Mouse (Mus musculus) intestine, embryonic 14.5 days (tissue): ENCODE measurements at regions not wholly inside any gene's neighbourhood (a gene's known extent, or its start where the extent isn't known, plus 50 kb on each side); places are given as distances from the start of the nearest gene placed in this dataset.

Experiments
- ATAC-seq: fragments of 200-750 bp; cut with Nextera tagmentation; replicated peaks from 2 replicates; pipeline ENCODE4 v1.8.0; 2017; ENCODE audit warnings: low read depth, moderate number of reproducible peaks, moderate TSS enrichment, moderate library complexity; ENCODE audit not compliant: low FRiP score, low TSS enrichment
- DNase-seq: peaks from one replicate; pipeline ENCODE4 v3.0.0-alpha.2; 2018; ENCODE audit warnings: low spot score
- H3K27ac ChIP-seq: fragments of 300-500 bp; sonication (generic); 2 replicates; pipeline ENCODE4 v1.5.1; 2014; ENCODE audit warnings: low read depth, mild to moderate bottlenecking, control low read depth
- H3K27me3 ChIP-seq: fragments of 300-500 bp; sonication (generic); replicated peaks from 2 replicates; pipeline ENCODE4 v1.6.1; 2014; ENCODE audit warnings: low read length, control low read depth; ENCODE audit not compliant: control insufficient read depth, insufficient read depth
- H3K36me3 ChIP-seq: fragments of 300-500 bp; sonication (generic); 2 replicates; pipeline ENCODE4 v1.6.1; 2014; ENCODE audit warnings: low read length, control low read depth; ENCODE audit not compliant: control insufficient read depth, insufficient read depth
- H3K4me1 ChIP-seq: fragments of 300-500 bp; sonication (generic); replicated peaks from 2 replicates; pipeline ENCODE4 v1.6.1; 2014; ENCODE audit warnings: low read length, control low read depth, mixed read lengths; ENCODE audit not compliant: control insufficient read depth, insufficient read depth
- H3K4me2 ChIP-seq: fragments of 300-500 bp; sonication (generic); 2 replicates; pipeline ENCODE4 v1.6.1; 2014; ENCODE audit warnings: low read length
- H3K4me3 ChIP-seq: fragments of 300-500 bp; sonication (generic); 2 replicates; pipeline ENCODE4 v1.5.1; 2014; ENCODE audit warnings: low read depth, low read length, control low read depth, mixed read lengths
- H3K9ac ChIP-seq: fragments of 300-500 bp; sonication (generic); 2 replicates; pipeline ENCODE4 v1.6.1; 2014; ENCODE audit warnings: mild to moderate bottlenecking, low read length
- H3K9me3 ChIP-seq: fragments of 300-500 bp; sonication (generic); 2 replicates; pipeline ENCODE4 v1.6.1; 2016; ENCODE audit warnings: low read length, control low read depth; ENCODE audit not compliant: control insufficient read depth
- WGBS: fragments of 180-500 bp; shearing (Covaris S2); extraction: QIAGEN DNeasy Blood & Tissue Kit; methylation state at CpG from one replicate; pipeline ENCODE4 v1.1.7; 2014; 5-methylcytosine and 5-hydroxymethylcytosine counted together

- Histone ChIP-seq H3K27me3 (no peaks in the 10 kb centered on the region), H3K4me3 (no peak overlapping the region), H3K27ac (peak overlapping the region; percentile 16; the same call in 1 of the 2 replicates), H3K36me3 (no peaks in the 10 kb centered on the region), H3K4me2 (no peak overlapping the region), H3K9me3 (no peaks in the 10 kb centered on the region), H3K9ac (no peak overlapping the region), H3K4me1 (no peaks in the 10 kb centered on the region)
- DNase-seq (no peak), ATAC-seq (no peak)
- WGBS, result 55% methylated on average over 8 of the region's 8 CpGs
Measured at GRCm38 (mm10) chr2:116942321-116942791, 63.9 kb downstream of the Tmco5 start.

- ATAC-seq, result no peak
- Histone ChIP-seq H3K27me3 (no peaks in the 10 kb centered on the region), H3K4me1 (no peaks in the 10 kb centered on the region), H3K9me3 (0 out of 2 replicates have a peak, but pooled peaks cover 3% of the 10 kb centered on the region), H3K9ac (no peak overlapping the region), H3K27ac (no peak overlapping the region), H3K4me2 (no peak overlapping the region), H3K4me3 (no peak overlapping the region), H3K36me3 (no peaks in the 10 kb centered on the region)
- DNase-seq, result no peak
- 76% methylated on average over 3 of the region's 3 CpGs for WGBS
Measured at GRCm38 (mm10) chr2:116948538-116948937, 70.0 kb downstream of the Tmco5 start.

- no peak for DNase-seq
- H3K27me3 ChIP-seq, result no peaks in the 10 kb centered on the region
- no peak overlapping the region for H3K9ac ChIP-seq
- H3K27ac ChIP-seq, result no peak overlapping the region
- 0 out of 2 replicates have a peak, but pooled peaks cover 3% of the 10 kb centered on the region for H3K9me3 ChIP-seq
- WGBS, result 75% methylated on average over 3 of the region's 3 CpGs
- no peaks in the 10 kb centered on the region for H3K4me1 ChIP-seq
- no peak for ATAC-seq
- H3K4me2 ChIP-seq, result no peak overlapping the region
- no peaks in the 10 kb centered on the region for H3K36me3 ChIP-seq
- no peak overlapping the region for H3K4me3 ChIP-seq
Measured at GRCm38 (mm10) chr2:116949741-116950140, 71.2 kb downstream of the Tmco5 start.

- Histone ChIP-seq H3K4me2 (no peak overlapping the region), H3K27me3 (no peaks in the 10 kb centered on the region), H3K27ac (no peak overlapping the region), H3K4me3 (no peak overlapping the region), H3K36me3 (no peaks in the 10 kb centered on the region), H3K9me3 (0 out of 2 replicates have a peak, but pooled peaks cover 3% of the 10 kb centered on the region), H3K4me1 (no peaks in the 10 kb centered on the region), H3K9ac (no peak overlapping the region)
- no peak for ATAC-seq
- no peak for DNase-seq
- 78% methylated on average over 5 of the region's 5 CpGs for WGBS
Measured at GRCm38 (mm10) chr2:116950154-116950553, 71.7 kb downstream of the Tmco5 start.

- DNase-seq (no peak), ATAC-seq (no peak)
- Histone ChIP-seq H3K27ac (no peak overlapping the region), H3K36me3 (no peaks in the 10 kb centered on the region), H3K4me2 (no peak overlapping the region), H3K9me3 (0 out of 2 replicates have a peak, but pooled peaks cover 3% of the 10 kb centered on the region), H3K4me3 (no peak overlapping the region), H3K27me3 (no peaks in the 10 kb centered on the region), H3K4me1 (no peaks in the 10 kb centered on the region), H3K9ac (no peak overlapping the region)
- WGBS, result 96% methylated on average over 1 of the region's 1 CpGs
Measured at GRCm38 (mm10) chr2:116951481-116951880, 73.0 kb downstream of the Tmco5 start.

GRCm38 (mm10) chr2:116954280-116954679 is 75.8 kb downstream of the Tmco5 start:
- ATAC-seq (no peak), DNase-seq (no peak)
- Histone ChIP-seq H3K27me3 (no peaks in the 10 kb centered on the region), H3K4me1 (no peaks in the 10 kb centered on the region), H3K4me3 (no peak overlapping the region), H3K4me2 (no peak overlapping the region), H3K27ac (no peak overlapping the region), H3K36me3 (no peaks in the 10 kb centered on the region), H3K9ac (no peak overlapping the region), H3K9me3 (0 out of 2 replicates have a peak, but pooled peaks cover 3% of the 10 kb centered on the region)
- 92% methylated on average over 7 of the region's 7 CpGs for WGBS

- H3K27me3 ChIP-seq, result no peaks in the 10 kb centered on the region
- H3K4me3 ChIP-seq, result no peak overlapping the region
- H3K4me2 ChIP-seq, result no peak overlapping the region
- ATAC-seq, result no peak
- no peaks in the 10 kb centered on the region for H3K4me1 ChIP-seq
- no peak overlapping the region for H3K9ac ChIP-seq
- 0 out of 2 replicates have a peak, but pooled peaks cover 3% of the 10 kb centered on the region for H3K9me3 ChIP-seq
- WGBS, result 94% methylated on average over 4 of the region's 4 CpGs
- DNase-seq, result no peak
- no peak overlapping the region for H3K27ac ChIP-seq
- no peaks in the 10 kb centered on the region for H3K36me3 ChIP-seq
Measured at GRCm38 (mm10) chr2:116954896-116955295, 76.4 kb downstream of the Tmco5 start.

- no peaks in the 10 kb centered on the region for H3K36me3 ChIP-seq
- WGBS, result 86% methylated on average over 8 of the region's 8 CpGs
- no peak overlapping the region for H3K27ac ChIP-seq
- H3K4me3 ChIP-seq, result no peak overlapping the region
- no peaks in the 10 kb centered on the region for H3K4me1 ChIP-seq
- no peak overlapping the region for H3K4me2 ChIP-seq
- no peak overlapping the region for H3K9ac ChIP-seq
- ATAC-seq, result no peak
- no peaks in the 10 kb centered on the region for H3K27me3 ChIP-seq
- DNase-seq, result no peak
- H3K9me3 ChIP-seq, result no peaks in the 10 kb centered on the region
Measured at GRCm38 (mm10) chr2:116963116-116963873, 84.8 kb downstream of the Tmco5 start.

GRCm38 (mm10) chr2:116966266-116966665 is 87.8 kb downstream of the Tmco5 start:
- Histone ChIP-seq H3K27ac (no peak overlapping the region), H3K4me2 (no peak overlapping the region), H3K36me3 (no peaks in the 10 kb centered on the region), H3K9ac (no peak overlapping the region), H3K9me3 (no peaks in the 10 kb centered on the region), H3K27me3 (no peaks in the 10 kb centered on the region), H3K4me1 (no peaks in the 10 kb centered on the region), H3K4me3 (no peak overlapping the region)
- ATAC-seq, result no peak
- 100% methylated on average over 1 of the region's 1 CpGs for WGBS
- no peak for DNase-seq
